Mouse (Mus musculus): ENCODE measurements at regions not wholly inside any gene's neighbourhood (a gene's known extent, or its start where the extent isn't known, plus 50 kb on each side); places are given as distances from the start of the nearest gene placed in this dataset.
"Not testable (repeated sequence)": the region's sequence is repeated elsewhere in the genome, so short reads cannot be mapped to it uniquely, and the experiment has no call there.

DNA sequence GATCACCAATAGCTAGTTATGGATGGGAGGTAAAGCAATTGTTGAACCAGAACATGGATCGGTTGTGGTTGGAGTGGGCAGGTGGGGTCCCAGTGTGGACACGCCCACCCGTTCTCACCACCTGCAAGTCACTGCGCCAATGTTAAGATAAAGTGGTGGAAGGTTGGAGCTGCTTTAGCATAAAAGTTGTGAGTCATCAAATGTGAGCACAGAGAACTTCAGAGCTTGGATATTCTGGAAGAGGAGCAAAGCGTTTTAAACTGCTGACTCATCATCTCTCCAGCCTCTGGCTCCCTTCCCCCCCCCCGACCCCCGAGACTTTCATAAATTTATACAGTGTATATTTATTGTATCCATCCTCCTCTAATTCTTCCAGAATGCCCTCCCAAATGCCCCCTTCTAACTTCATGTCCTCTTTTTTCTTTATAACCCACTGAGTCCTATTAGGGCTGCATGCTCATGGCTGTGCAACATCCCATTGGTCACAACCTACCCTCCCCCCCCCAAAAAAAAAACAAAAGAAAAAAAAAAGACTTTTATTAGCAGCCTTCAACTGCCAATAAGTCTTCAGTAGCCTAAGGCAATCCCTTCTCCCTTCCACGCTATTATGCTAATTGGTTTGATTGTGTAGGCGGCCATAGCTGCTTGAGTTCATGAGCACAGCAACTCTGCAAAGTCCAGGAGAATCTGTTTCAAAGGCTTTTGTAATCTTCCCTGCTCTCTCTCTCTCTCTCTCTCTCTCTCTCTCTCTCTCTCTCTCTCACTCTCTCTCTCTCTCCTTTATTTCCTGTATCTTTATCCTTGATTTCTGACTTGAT, 112.8 kb upstream of the Ppp6c start:
- Histone ChIP-seq H3K4me3 (ENCODE audit: control insufficient read depth in 1 of 2, insufficient read depth in 1 of 2, low read depth in 1 of 2, low read length in 2 of 2) (no peak overlapping the region), H3K36me3 (ENCODE audit: control insufficient read depth, insufficient read depth, low read length) (no peaks in the 10 kb centered on the region), H3K27ac (replicated peaks in 1 of 2; ENCODE audit: control insufficient read depth in 1 of 2, insufficient read depth in 1 of 2, low read depth in 2 of 2, low read length in 2 of 2) (no peak overlapping the region), H3K27me3 (ENCODE audit: control insufficient read depth, insufficient read depth, low read length) (no peaks in the 10 kb centered on the region), H3K9ac (ENCODE audit: low read length) (no peak overlapping the region), H3K4me1 (ENCODE audit: control insufficient read depth in 2 of 2, insufficient read depth in 2 of 2, low read length in 2 of 2) (no peaks in the 10 kb centered on the region), H3K9me3 (ENCODE audit: control insufficient read depth, low read length) (no peaks in the 10 kb centered on the region), H3K4me2 (ENCODE audit: low read length) (no peak overlapping the region)
- ATAC-seq (ENCODE audit: insufficient number of reproducible peaks, insufficient read depth, low FRiP score, low read depth) = no peak
- WGBS = 85% methylated on average over 9 of the region's 9 CpGs

DNA sequence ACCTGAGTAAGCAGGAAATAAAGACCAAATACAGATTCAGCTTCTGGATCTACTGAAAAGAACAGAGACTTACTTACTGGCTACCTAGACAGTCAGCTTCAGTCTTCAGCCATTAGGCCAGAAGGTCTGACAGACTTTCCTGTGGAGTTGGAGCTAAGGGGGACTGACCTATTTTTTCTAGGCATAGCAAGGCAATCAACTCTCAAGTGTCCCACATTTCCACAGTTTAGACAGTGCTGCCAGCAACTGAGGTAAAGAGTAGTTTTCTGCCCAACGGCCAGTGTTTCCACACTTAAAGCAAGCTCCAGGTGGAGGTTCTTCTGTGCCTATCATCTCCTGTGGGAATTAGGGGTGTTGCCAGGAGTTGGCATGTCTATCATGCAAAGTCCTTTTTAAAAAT, 111.3 kb upstream of the Ppp6c start:
- H3K4me3 ChIP-seq (ENCODE audit: control insufficient read depth in 1 of 2, insufficient read depth in 1 of 2, low read depth in 1 of 2, low read length in 2 of 2) = no peak overlapping the region
- H3K4me1 ChIP-seq (ENCODE audit: control insufficient read depth in 2 of 2, insufficient read depth in 2 of 2, low read length in 2 of 2) = no peaks in the 10 kb centered on the region
- H3K36me3 ChIP-seq (ENCODE audit: control insufficient read depth, insufficient read depth, low read length) = no peaks in the 10 kb centered on the region
- H3K27me3 ChIP-seq (ENCODE audit: control insufficient read depth, insufficient read depth, low read length) = no peaks in the 10 kb centered on the region
- WGBS = 69% methylated on average over 1 of the region's 1 CpGs
- ATAC-seq (ENCODE audit: insufficient number of reproducible peaks, insufficient read depth, low FRiP score, low read depth) = no peak
- H3K27ac ChIP-seq (replicated peaks in 1 of 2; ENCODE audit: control insufficient read depth in 1 of 2, insufficient read depth in 1 of 2, low read depth in 2 of 2, low read length in 2 of 2) = no peak overlapping the region
- no peaks in the 10 kb centered on the region for H3K9me3 ChIP-seq (ENCODE audit: control insufficient read depth, low read length)
- no peak overlapping the region for H3K4me2 ChIP-seq (ENCODE audit: low read length)
- H3K9ac ChIP-seq (ENCODE audit: low read length) = no peak overlapping the region

DNA sequence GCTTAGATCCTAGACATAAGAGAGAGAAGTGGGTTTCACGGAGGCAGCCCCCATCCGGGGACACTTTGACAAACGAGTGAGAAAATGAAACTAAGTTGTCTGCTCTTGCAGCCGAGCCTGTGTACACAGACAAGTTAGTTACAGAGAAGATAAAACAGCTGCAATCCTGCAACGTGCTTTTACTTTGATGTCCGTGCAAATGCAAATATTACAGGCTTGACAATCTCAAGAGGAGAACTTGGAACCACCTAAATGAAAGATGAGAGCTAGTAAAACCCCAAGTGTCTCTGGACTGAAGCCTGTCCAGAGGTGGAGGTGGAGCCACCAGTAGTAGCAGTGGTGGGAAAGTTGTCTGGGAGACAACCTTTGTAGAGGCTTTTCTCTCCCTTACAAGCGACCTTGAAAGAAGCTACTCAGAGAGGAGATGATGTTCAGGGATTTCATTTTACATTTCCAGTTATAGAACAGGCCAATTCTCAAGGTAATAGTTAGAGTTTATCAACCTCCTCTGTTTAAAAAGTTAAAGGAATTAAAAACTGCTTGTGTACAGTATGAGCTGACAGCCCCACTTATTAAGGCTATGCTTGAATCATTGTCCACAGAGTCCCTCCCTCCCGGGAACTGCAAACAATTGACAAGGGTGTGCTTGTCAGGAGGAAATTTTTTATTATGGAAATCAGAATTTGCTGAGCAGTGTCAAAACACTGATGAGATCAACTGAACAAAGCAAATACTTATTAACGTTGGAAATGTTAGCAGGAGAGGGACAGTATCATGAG, 99.7 kb upstream of the Ppp6c start:
- H3K9ac ChIP-seq (ENCODE audit: low read length) = no peak overlapping the region
- no peaks in the 10 kb centered on the region for H3K9me3 ChIP-seq (ENCODE audit: control insufficient read depth, low read length)
- H3K4me2 ChIP-seq (ENCODE audit: low read length) = peak overlapping the region; percentile 42
- H3K27ac ChIP-seq (replicated peaks in 1 of 2; ENCODE audit: control insufficient read depth in 1 of 2, insufficient read depth in 1 of 2, low read depth in 2 of 2, low read length in 2 of 2) = no peak overlapping the region
- H3K4me1 ChIP-seq (ENCODE audit: control insufficient read depth in 2 of 2, insufficient read depth in 2 of 2, low read length in 2 of 2) = peaks cover 0 to 3% of the 10 kb centered on the region in 2 experiments; a peak in 1 of 4 replicates
- H3K27me3 ChIP-seq (ENCODE audit: control insufficient read depth, insufficient read depth, low read length) = no peaks in the 10 kb centered on the region
- H3K4me3 ChIP-seq (ENCODE audit: control insufficient read depth in 1 of 2, insufficient read depth in 1 of 2, low read depth in 1 of 2, low read length in 2 of 2) = peak overlapping the region; percentile 10; a peak in 3 of 4 replicates
- 48% methylated on average over 9 of the region's 9 CpGs for WGBS
- H3K36me3 ChIP-seq (ENCODE audit: control insufficient read depth, insufficient read depth, low read length) = no peaks in the 10 kb centered on the region
- no peak for ATAC-seq (ENCODE audit: insufficient number of reproducible peaks, insufficient read depth, low FRiP score, low read depth)

DNA sequence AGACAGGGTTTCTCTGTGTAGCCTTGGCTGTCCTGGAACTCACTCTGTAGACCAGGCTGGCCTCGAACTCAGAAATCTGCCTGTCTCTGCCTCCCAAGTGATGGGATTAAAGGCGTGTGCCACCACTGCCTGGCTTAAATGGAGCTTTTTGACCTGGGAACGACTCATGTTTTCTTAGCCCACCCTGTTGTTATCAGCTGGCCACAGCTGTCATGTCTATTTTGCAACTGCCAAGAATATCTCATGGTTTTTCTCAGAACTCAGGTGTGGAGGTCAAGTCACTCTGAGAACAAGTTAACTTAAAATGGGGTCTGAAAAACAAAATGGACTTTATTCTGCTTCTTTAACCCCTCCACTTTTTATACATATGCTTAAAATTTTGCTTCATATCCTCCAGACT, 98.9 kb upstream of the Ppp6c start:
- not testable (repeated sequence) for H3K9ac ChIP-seq (ENCODE audit: low read length); H3K4me3 ChIP-seq (ENCODE audit: control insufficient read depth in 1 of 2, insufficient read depth in 1 of 2, low read depth in 1 of 2, low read length in 2 of 2); H3K27ac ChIP-seq (replicated peaks in 1 of 2; ENCODE audit: control insufficient read depth in 1 of 2, insufficient read depth in 1 of 2, low read depth in 2 of 2, low read length in 2 of 2); H3K36me3 ChIP-seq (ENCODE audit: control insufficient read depth, insufficient read depth, low read length); H3K4me1 ChIP-seq (ENCODE audit: control insufficient read depth in 2 of 2, insufficient read depth in 2 of 2, low read length in 2 of 2); H3K27me3 ChIP-seq (ENCODE audit: control insufficient read depth, insufficient read depth, low read length); H3K9me3 ChIP-seq (ENCODE audit: control insufficient read depth, low read length); ATAC-seq (ENCODE audit: insufficient number of reproducible peaks, insufficient read depth, low FRiP score, low read depth)
- peak overlapping the region; percentile 42; the same call in 1 of the 2 replicates for H3K4me2 ChIP-seq (ENCODE audit: low read length)
- WGBS = 44% methylated on average over 3 of the region's 3 CpGs

DNA sequence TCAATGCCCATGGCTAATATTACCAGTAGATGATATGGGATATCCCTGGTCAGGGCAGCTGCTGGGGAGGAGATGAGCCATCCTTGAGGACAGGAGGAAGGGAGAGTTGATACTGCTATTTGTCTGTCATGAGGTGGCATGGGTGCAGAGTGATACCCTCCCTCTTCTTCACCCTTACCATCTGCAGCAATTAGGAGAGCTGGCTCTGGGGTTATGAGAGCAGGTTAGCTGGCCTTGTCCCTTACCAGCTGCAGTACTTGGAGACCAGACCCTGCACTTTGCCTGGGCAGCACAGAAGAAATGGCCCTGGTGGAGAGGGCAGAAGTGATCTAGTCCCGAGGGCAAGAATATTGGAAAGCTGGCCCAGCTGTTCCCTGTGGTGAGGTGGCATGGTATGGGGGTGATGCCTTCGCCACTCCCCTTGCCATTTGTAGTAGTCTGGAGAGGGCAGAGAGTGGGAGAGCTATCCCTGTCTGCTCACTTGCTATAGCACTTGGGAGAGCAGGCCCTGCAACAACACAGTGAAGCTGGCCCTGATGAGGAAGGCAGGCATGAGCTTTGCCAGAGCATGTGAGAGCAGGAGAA, 73.6 kb upstream of the Ppp6c start:
- ATAC-seq (ENCODE audit: insufficient number of reproducible peaks, insufficient read depth, low FRiP score, low read depth) = no peak
- Histone ChIP-seq H3K4me3 (ENCODE audit: control insufficient read depth in 1 of 2, insufficient read depth in 1 of 2, low read depth in 1 of 2, low read length in 2 of 2) (no peak overlapping the region), H3K27me3 (ENCODE audit: control insufficient read depth, insufficient read depth, low read length) (no peaks in the 10 kb centered on the region), H3K36me3 (ENCODE audit: control insufficient read depth, insufficient read depth, low read length) (no peaks in the 10 kb centered on the region), H3K9ac (ENCODE audit: low read length) (no peak overlapping the region), H3K4me2 (ENCODE audit: low read length) (no peak overlapping the region), H3K27ac (replicated peaks in 1 of 2; ENCODE audit: control insufficient read depth in 1 of 2, insufficient read depth in 1 of 2, low read depth in 2 of 2, low read length in 2 of 2) (no peak overlapping the region), H3K9me3 (ENCODE audit: control insufficient read depth, low read length) (no peaks in the 10 kb centered on the region), H3K4me1 (ENCODE audit: control insufficient read depth in 2 of 2, insufficient read depth in 2 of 2, low read length in 2 of 2) (no peaks in the 10 kb centered on the region)
- 57% methylated on average over 2 of the region's 2 CpGs for WGBS

DNA sequence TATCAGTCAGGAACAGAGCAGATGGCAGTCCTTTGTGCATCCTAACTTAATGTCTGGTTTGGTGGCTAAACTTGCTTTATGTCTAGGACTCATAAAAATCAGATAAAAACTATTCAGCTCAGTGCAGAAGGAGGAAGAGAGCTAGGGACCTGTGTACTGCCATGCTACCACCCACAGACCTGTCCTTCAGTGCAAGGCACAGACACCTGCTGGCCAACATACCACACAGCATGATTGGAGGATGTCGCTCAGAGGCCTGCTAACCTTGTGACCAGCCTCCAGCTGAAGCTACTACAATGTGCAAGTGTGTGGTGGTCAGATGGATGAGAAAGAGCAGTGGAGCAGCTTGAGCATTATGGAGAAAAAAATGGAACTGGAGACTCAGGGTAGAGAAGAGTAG, 73.0 kb upstream of the Ppp6c start:
- Histone ChIP-seq H3K27me3 (ENCODE audit: control insufficient read depth, insufficient read depth, low read length) (no peaks in the 10 kb centered on the region), H3K9me3 (ENCODE audit: control insufficient read depth, low read length) (no peaks in the 10 kb centered on the region), H3K4me1 (ENCODE audit: control insufficient read depth in 2 of 2, insufficient read depth in 2 of 2, low read length in 2 of 2) (no peaks in the 10 kb centered on the region), H3K9ac (ENCODE audit: low read length) (no peak overlapping the region), H3K27ac (replicated peaks in 1 of 2; ENCODE audit: control insufficient read depth in 1 of 2, insufficient read depth in 1 of 2, low read depth in 2 of 2, low read length in 2 of 2) (no peak overlapping the region), H3K4me3 (ENCODE audit: control insufficient read depth in 1 of 2, insufficient read depth in 1 of 2, low read depth in 1 of 2, low read length in 2 of 2) (no peak overlapping the region), H3K4me2 (ENCODE audit: low read length) (no peak overlapping the region), H3K36me3 (ENCODE audit: control insufficient read depth, insufficient read depth, low read length) (no peaks in the 10 kb centered on the region)
- 75% methylated on average over 1 of the region's 1 CpGs for WGBS
- no peak for ATAC-seq (ENCODE audit: insufficient number of reproducible peaks, insufficient read depth, low FRiP score, low read depth)

DNA sequence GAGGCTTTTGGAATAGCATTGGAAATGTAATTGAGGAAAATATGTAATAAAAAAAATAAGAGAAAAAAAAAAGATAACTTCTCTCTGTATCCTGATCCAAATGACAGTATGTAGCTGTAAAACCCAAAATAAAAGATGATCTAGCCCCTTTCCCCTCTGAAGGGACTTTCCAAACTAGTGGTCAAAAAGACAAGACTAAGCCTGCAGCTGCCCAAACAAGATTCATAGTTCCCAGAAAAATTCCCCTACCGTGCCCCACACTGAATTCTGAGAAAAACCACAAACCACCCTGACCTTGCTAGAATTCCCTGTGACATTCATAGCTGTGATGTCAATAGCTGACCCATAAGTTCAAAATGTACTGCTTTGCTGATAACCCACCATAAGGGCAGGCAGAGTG, 69.2 kb upstream of the Ppp6c start:
- WGBS = 74% methylated on average over 1 of the region's 1 CpGs
- Histone ChIP-seq H3K36me3 (ENCODE audit: control insufficient read depth, insufficient read depth, low read length) (no peaks in the 10 kb centered on the region), H3K27ac (replicated peaks in 1 of 2; ENCODE audit: control insufficient read depth in 1 of 2, insufficient read depth in 1 of 2, low read depth in 2 of 2, low read length in 2 of 2) (no peak overlapping the region), H3K4me2 (ENCODE audit: low read length) (no peak overlapping the region), H3K4me1 (ENCODE audit: control insufficient read depth in 2 of 2, insufficient read depth in 2 of 2, low read length in 2 of 2) (no peaks in the 10 kb centered on the region), H3K9me3 (ENCODE audit: control insufficient read depth, low read length) (no peaks in the 10 kb centered on the region), H3K9ac (ENCODE audit: low read length) (no peak overlapping the region), H3K4me3 (ENCODE audit: control insufficient read depth in 1 of 2, insufficient read depth in 1 of 2, low read depth in 1 of 2, low read length in 2 of 2) (no peak overlapping the region), H3K27me3 (ENCODE audit: control insufficient read depth, insufficient read depth, low read length) (no peaks in the 10 kb centered on the region)
- no peak for ATAC-seq (ENCODE audit: insufficient number of reproducible peaks, insufficient read depth, low FRiP score, low read depth)

Data from heart, embryonic 14.5 days (tissue).